Mouse (Mus musculus): ENCODE data around the gene Znhit2. TPM values are rescaled to one million over a fixed set of nuclear protein-coding genes. Genes with fewer than 3 reads are reported as not detected.
A peak's percentile ranks its signal among the peaks of the same experiment; 100 is the strongest.

Znhit2 gene
- polyA plus RNA-seq, 1 experiment from 2014 or later = 29.9 TPM

DNA sequence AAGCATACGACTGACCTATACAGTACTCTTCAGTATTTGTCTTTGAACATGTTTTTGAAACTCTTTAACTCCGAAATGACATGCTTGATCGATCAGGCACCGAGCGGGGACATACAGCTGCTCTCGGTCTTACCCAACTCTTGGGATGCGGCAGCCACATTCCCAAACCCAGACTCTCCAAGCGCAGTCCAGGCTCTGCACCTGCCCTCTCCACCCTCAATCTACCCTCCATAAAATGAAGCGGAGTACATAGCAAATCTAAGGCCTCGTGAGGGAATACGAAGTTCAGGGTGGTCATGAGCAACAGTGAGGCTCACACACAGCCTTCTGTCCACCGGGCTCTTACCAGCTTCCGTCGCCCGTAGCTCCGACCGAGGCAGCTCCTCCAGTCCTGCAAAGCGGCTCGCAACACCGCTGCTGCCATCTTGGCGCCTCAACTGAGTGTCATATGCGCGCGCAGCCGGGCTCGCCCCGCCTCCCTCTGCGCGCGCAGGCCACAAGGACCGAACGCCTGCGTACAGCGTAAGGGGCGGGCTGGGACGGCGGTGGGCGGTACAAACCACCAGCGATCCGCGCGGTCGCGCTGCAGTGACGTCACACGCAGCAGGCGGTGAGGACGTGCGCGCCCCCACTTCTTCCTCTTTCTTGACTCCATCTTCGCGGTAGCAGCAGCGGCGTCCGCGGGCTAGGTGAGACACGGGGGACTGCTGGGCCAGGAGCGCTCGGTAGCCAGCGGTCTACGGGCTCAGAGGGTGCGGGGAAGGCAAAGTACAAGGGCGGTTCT is 3.5 kb upstream of the Znhit2 start, which contains the start of the genes Mrpl49 and Fau:
Gene Mrpl49, minus strand, starts transcription at position 473 of the 784 bp plus-strand sequence.
Gene Fau, plus strand, starts transcription at position 532 of the 784 bp plus-strand sequence.
- ATAC-seq = peak; percentile 83
- peak within 1 kb of the TSS; percentile 87 for H3K9ac ChIP-seq (ENCODE audit: low read depth, low read length)
- H3K4me1 ChIP-seq (ENCODE audit: control insufficient read depth, insufficient read depth, low read length) = peaks cover 28% of the 10 kb centered on the region
- no peaks in the 10 kb centered on the region for H3K27me3 ChIP-seq (replicated peaks; ENCODE audit: control insufficient read depth, insufficient read depth, low read length)
- H3K4me3 ChIP-seq (ENCODE audit: low read length) = peak within 1 kb of the TSS; percentile 83
- peak within 1 kb of the TSS; percentile 80 for H3K4me2 ChIP-seq (ENCODE audit: low read depth, low read length)
- peaks cover 17% of the 10 kb centered on the region for H3K36me3 ChIP-seq (ENCODE audit: control insufficient read depth, insufficient read depth, low read length)
- 2% methylated on average over 63 of the region's 63 CpGs for WGBS
- peak within 1 kb of the TSS; percentile 74 for H3K27ac ChIP-seq (ENCODE audit: low read length)
- H3K9me3 ChIP-seq (ENCODE audit: control insufficient read depth, low read length) = no peaks in the 10 kb centered on the region

DNA sequence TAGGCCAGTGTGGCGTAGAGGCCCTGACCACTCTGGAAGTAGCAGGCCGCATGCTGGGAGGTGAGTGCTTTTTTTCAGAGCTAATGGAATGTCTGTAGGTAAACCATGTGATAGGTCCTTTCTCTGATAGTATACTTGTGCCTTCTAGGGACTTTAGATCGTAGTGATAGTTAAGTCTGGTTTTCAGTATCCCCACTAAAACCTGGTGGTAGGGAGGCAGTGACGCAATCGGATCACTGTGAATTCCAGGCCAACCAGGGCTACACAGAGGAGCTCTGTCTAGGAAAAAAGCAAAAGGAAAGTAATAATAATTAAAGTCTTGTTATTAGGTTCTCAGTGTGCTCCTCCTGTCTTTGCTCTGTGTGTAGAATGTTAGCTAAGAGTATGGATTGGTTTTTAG is 2.5 kb upstream of the Znhit2 start:
- H3K9ac ChIP-seq (ENCODE audit: low read depth, low read length) = peak overlapping the region; percentile 87
- peak overlapping the region; percentile 74 for H3K27ac ChIP-seq (ENCODE audit: low read length)
- peak overlapping the region; percentile 80 for H3K4me2 ChIP-seq (ENCODE audit: low read depth, low read length)
- H3K36me3 ChIP-seq (ENCODE audit: control insufficient read depth, insufficient read depth, low read length) = peaks cover 8% of the 10 kb centered on the region; the same call in 1 of the 2 replicates
- peak overlapping the region; percentile 83 for H3K4me3 ChIP-seq (ENCODE audit: low read length)
- H3K4me1 ChIP-seq (ENCODE audit: control insufficient read depth, insufficient read depth, low read length) = peaks cover 33% of the 10 kb centered on the region
- 23% methylated on average over 5 of the region's 5 CpGs for WGBS
- no peaks in the 10 kb centered on the region for H3K27me3 ChIP-seq (replicated peaks; ENCODE audit: control insufficient read depth, insufficient read depth, low read length)
- H3K9me3 ChIP-seq (ENCODE audit: control insufficient read depth, low read length) = no peaks in the 10 kb centered on the region
- no peak for ATAC-seq

GRCm38 (mm10) chr19:6058966-6059365 is 2.0 kb upstream of the Znhit2 start:
- H3K27me3 ChIP-seq (replicated peaks; ENCODE audit: control insufficient read depth, insufficient read depth, low read length) = no peaks in the 10 kb centered on the region
- H3K9ac ChIP-seq (ENCODE audit: low read depth, low read length) = peak overlapping the region; percentile 87
- H3K9me3 ChIP-seq (ENCODE audit: control insufficient read depth, low read length) = no peaks in the 10 kb centered on the region
- 65% methylated on average over 5 of the region's 5 CpGs for WGBS
- peak overlapping the region; percentile 74 for H3K27ac ChIP-seq (ENCODE audit: low read length)
- ATAC-seq = no peak
- H3K36me3 ChIP-seq (ENCODE audit: control insufficient read depth, insufficient read depth, low read length) = peaks cover 7% of the 10 kb centered on the region; the same call in 1 of the 2 replicates
- H3K4me2 ChIP-seq (ENCODE audit: low read depth, low read length) = peak overlapping the region; percentile 80
- peaks cover 33% of the 10 kb centered on the region for H3K4me1 ChIP-seq (ENCODE audit: control insufficient read depth, insufficient read depth, low read length)
- peak overlapping the region; percentile 83 for H3K4me3 ChIP-seq (ENCODE audit: low read length)

DNA sequence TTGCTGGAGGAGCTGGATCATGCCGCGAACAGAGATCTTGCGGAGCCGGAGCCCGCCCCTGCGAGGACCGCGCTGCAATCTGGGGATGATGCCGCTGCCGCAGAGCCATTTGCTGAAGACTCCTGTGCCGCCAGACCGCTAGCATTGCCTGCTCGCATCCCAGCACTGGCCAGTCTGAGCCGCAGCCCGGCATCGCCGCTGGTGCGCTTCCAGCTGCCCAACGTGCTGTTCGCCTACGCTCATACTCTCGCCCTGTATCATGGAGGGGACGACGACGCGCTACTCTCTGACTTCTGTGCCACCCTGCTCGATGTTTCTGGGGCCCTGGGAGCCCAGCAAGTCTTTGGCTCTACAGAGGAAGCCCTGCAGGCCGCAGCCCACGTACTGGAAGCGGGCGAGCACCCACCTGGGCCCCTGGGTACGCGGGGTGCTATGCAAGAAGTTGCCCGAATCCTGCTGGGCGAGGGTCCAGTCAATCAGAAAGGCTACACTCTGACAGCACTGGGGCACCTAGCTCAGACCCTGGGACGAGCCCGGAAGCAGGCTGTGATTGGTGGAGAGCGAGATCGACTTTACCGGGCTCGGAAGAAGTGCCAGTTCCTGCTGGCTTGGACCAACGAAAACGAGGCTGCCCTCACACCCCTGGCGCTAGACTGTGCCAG is 780 bp downstream of the Znhit2 start:
- Histone ChIP-seq H3K4me1 (ENCODE audit: control insufficient read depth, insufficient read depth, low read length) (peaks cover 32% of the 10 kb centered on the region), H3K4me3 (ENCODE audit: low read length) (peak overlapping the region; percentile 95), H3K27ac (ENCODE audit: low read length) (peak overlapping the region; percentile 95), H3K9ac (ENCODE audit: low read depth, low read length) (peak overlapping the region; percentile 95), H3K36me3 (ENCODE audit: control insufficient read depth, insufficient read depth, low read length) (no peaks in the 10 kb centered on the region), H3K27me3 (replicated peaks; ENCODE audit: control insufficient read depth, insufficient read depth, low read length) (no peaks in the 10 kb centered on the region), H3K4me2 (ENCODE audit: low read depth, low read length) (peak overlapping the region; percentile 98), H3K9me3 (ENCODE audit: control insufficient read depth, low read length) (no peaks in the 10 kb centered on the region)
- peak; percentile 11; the same call in 1 of the 2 replicates for ATAC-seq
- 1% methylated on average over 44 of the region's 44 CpGs for WGBS

- H3K36me3 ChIP-seq (ENCODE audit: control insufficient read depth, insufficient read depth, low read length) = no peaks in the 10 kb centered on the region
- no peaks in the 10 kb centered on the region for H3K27me3 ChIP-seq (replicated peaks; ENCODE audit: control insufficient read depth, insufficient read depth, low read length)
- ATAC-seq = no peak
- 38% methylated on average over 5 of the region's 5 CpGs for WGBS
- H3K4me1 ChIP-seq (ENCODE audit: control insufficient read depth, insufficient read depth, low read length) = peaks cover 37% of the 10 kb centered on the region
- H3K4me3 ChIP-seq (ENCODE audit: low read length) = peak overlapping the region; percentile 95
- peak overlapping the region; percentile 98 for H3K4me2 ChIP-seq (ENCODE audit: low read depth, low read length)
- H3K9me3 ChIP-seq (ENCODE audit: control insufficient read depth, low read length) = no peaks in the 10 kb centered on the region
- peak overlapping the region; percentile 95 for H3K9ac ChIP-seq (ENCODE audit: low read depth, low read length)
- peak overlapping the region; percentile 95; the same call in 1 of the 2 replicates for H3K27ac ChIP-seq (ENCODE audit: low read length)
Observed at GRCm38 (mm10) chr19:6062418-6062817, 1.4 kb downstream of the Znhit2 start.

DNA sequence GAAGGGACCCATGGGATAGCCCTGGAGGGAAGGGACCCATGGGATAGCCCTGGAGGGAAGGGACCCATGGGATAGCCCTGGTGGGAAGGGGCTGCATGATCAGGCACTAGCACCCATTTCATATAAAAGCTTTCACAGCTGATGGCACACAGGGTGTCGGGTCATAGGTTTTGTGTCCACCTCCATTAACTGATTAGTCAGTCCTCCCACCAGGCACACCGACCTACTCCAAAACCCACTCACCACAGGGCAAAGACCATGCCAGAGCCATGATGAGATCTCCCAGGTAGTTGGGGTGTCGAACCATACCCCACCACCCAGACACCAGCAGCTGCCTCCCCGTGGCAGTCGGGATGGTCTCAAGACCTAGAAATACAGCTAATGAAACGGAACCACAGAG is 2.1 kb downstream of the Znhit2 start:
- Histone ChIP-seq H3K4me2 (ENCODE audit: low read depth, low read length) (peak overlapping the region; percentile 98; the same call in 1 of the 2 replicates), H3K4me1 (ENCODE audit: control insufficient read depth, insufficient read depth, low read length) (peaks cover 39% of the 10 kb centered on the region), H3K4me3 (ENCODE audit: low read length) (no peak overlapping the region), H3K9me3 (ENCODE audit: control insufficient read depth, low read length) (no peaks in the 10 kb centered on the region), H3K36me3 (ENCODE audit: control insufficient read depth, insufficient read depth, low read length) (no peaks in the 10 kb centered on the region), H3K27me3 (replicated peaks; ENCODE audit: control insufficient read depth, insufficient read depth, low read length) (no peaks in the 10 kb centered on the region), H3K9ac (ENCODE audit: low read depth, low read length) (peak overlapping the region; percentile 95; the same call in 1 of the 2 replicates), H3K27ac (ENCODE audit: low read length) (no peak overlapping the region)
- ATAC-seq = no peak
- WGBS = 87% methylated on average over 6 of the region's 6 CpGs

DNA sequence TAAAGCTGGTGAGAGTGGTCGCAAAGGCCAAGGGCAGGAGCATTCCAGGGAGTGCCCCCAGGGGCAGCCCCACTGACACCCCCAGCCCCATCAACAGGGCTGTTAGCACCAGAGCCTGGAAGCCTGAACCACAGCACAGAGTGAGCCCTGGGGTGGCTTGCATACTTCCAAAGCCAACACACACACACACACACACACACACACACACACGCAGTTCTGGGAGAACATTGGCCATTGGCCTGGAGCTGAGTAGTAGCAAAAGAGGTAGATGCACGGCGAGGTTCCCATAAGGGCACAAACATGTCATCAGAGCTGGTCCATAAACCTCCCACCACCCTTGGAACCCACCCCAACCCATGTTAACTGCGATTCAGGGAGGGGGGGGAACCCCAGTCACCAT is 5.6 kb downstream of the Znhit2 start:
- no peaks in the 10 kb centered on the region for H3K9me3 ChIP-seq (ENCODE audit: control insufficient read depth, low read length)
- peaks cover 33% of the 10 kb centered on the region for H3K4me1 ChIP-seq (ENCODE audit: control insufficient read depth, insufficient read depth, low read length)
- no peak for ATAC-seq
- H3K27me3 ChIP-seq (replicated peaks; ENCODE audit: control insufficient read depth, insufficient read depth, low read length) = no peaks in the 10 kb centered on the region
- H3K27ac ChIP-seq (ENCODE audit: low read length) = peak overlapping the region; percentile 86
- H3K9ac ChIP-seq (ENCODE audit: low read depth, low read length) = peak overlapping the region; percentile 75
- peak overlapping the region; percentile 94 for H3K4me2 ChIP-seq (ENCODE audit: low read depth, low read length)
- H3K4me3 ChIP-seq (ENCODE audit: low read length) = peak overlapping the region; percentile 64
- peaks cover 9% of the 10 kb centered on the region; the same call in 1 of the 2 replicates for H3K36me3 ChIP-seq (ENCODE audit: control insufficient read depth, insufficient read depth, low read length)
- WGBS = 28% methylated on average over 5 of the region's 5 CpGs

DNA sequence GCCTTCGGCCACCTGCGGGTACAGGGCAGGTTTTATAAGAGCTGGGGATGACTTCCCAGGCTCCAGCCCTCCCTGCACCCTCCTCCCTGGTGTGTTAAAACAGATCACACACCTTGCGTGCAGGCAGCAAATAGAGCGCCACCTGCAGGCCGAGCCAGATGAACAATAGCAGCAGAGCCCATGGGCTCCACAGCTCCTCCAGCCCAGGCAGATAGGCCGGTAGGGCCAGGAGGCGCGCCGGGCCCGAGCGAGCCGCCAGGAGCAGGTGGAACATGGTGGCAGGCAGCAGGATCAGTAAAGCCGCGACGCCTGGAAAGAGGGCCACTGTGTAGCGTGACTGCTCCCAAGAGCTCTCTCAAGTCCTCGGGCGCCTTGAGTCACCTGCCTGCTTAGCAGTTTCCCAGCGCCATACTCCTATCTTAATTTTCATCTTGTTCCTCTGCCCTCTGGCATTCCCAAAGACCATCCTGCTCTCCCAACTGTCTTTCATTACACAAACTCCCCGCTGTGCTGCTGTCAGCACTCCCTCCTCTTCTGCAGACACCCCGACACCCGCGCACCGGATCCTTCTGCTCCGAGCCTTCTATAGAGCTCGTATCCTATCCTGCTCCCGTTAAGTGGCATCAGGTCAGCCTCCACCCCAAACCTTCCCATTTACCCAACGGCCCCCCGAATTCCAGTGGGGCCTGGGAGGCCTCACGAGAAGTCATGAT is 6.2 kb downstream of the Znhit2 start:
- Histone ChIP-seq H3K4me3 (ENCODE audit: low read length) (peak overlapping the region; percentile 64), H3K9ac (ENCODE audit: low read depth, low read length) (peak overlapping the region; percentile 75), H3K4me1 (ENCODE audit: control insufficient read depth, insufficient read depth, low read length) (peaks cover 28% of the 10 kb centered on the region), H3K27ac (ENCODE audit: low read length) (peak overlapping the region; percentile 86), H3K36me3 (ENCODE audit: control insufficient read depth, insufficient read depth, low read length) (peaks cover 9% of the 10 kb centered on the region; the same call in 1 of the 2 replicates), H3K4me2 (ENCODE audit: low read depth, low read length) (peak overlapping the region; percentile 94), H3K9me3 (ENCODE audit: control insufficient read depth, low read length) (no peaks in the 10 kb centered on the region), H3K27me3 (replicated peaks; ENCODE audit: control insufficient read depth, insufficient read depth, low read length) (no peaks in the 10 kb centered on the region)
- under 1% methylated on average over 30 of the region's 30 CpGs for WGBS
- ATAC-seq = peak; percentile 68
